Mouse (Mus musculus) embryonic facial prominence, embryonic 11.5 days (tissue): ENCODE measurements around the gene Gm36210. TPM values are rescaled to one million over a fixed set of nuclear protein-coding genes. Genes with fewer than 3 reads are reported as not detected.
A peak's percentile ranks its signal among the peaks of the same experiment; 100 is the strongest.

Experiments used
- ATAC-seq: fragments of 200-750 bp; cut with Nextera tagmentation; replicated peaks from 2 replicates; pipeline ENCODE4 v1.8.0; 2017; ENCODE audit warnings: low read depth; ENCODE audit not compliant: insufficient number of reproducible peaks, low FRiP score, low TSS enrichment
- DNase-seq: peaks from one replicate; pipeline ENCODE4 v3.0.0-alpha.2; 2015; ENCODE audit warnings: low spot score
- H3K27ac ChIP-seq: fragments of 300-500 bp; sonication (generic); replicated peaks from 2 replicates; pipeline ENCODE4 v1.5.1; 2014; ENCODE audit warnings: mild to moderate bottlenecking, low read depth, low read length, control low read depth
- H3K27me3 ChIP-seq: fragments of 300-500 bp; sonication (generic); 2 replicates; pipeline ENCODE4 v1.6.1; 2014; ENCODE audit warnings: mild to moderate bottlenecking, low read length, moderate library complexity, mixed read lengths; ENCODE audit not compliant: control insufficient read depth, insufficient read depth
- H3K36me3 ChIP-seq: fragments of 300-500 bp; sonication (generic); replicated peaks from 2 replicates; pipeline ENCODE4 v1.6.1; 2014; ENCODE audit warnings: low read depth, mild to moderate bottlenecking, low read length, moderate library complexity, mixed read lengths; ENCODE audit not compliant: control insufficient read depth, insufficient read depth
- H3K4me1 ChIP-seq: fragments of 300-500 bp; sonication (generic); 2 replicates; pipeline ENCODE4 v1.6.1; 2014; ENCODE audit warnings: low read length, mixed read lengths; ENCODE audit not compliant: control insufficient read depth, insufficient read depth
- H3K4me2 ChIP-seq: fragments of 300-500 bp; sonication (generic); 2 replicates; pipeline ENCODE4 v1.6.1; 2014; ENCODE audit warnings: low read depth, mild to moderate bottlenecking, control low read depth, low read length, moderate library complexity
- H3K4me3 ChIP-seq: fragments of 300-500 bp; sonication (generic); 2 replicates; pipeline ENCODE4 v1.5.1; 2014; ENCODE audit warnings: low read depth, low read length, control low read depth
- H3K9ac ChIP-seq: fragments of 300-500 bp; sonication (generic); replicated peaks from 2 replicates; pipeline ENCODE4 v1.6.1; 2014; ENCODE audit warnings: mild to moderate bottlenecking, control low read depth, low read length
- H3K9me3 ChIP-seq: fragments of 300-500 bp; sonication (generic); replicated peaks from 2 replicates; pipeline ENCODE4 v1.6.1; 2016; ENCODE audit warnings: mild to moderate bottlenecking, low read length, inconsistent platforms, mixed read lengths; ENCODE audit not compliant: control insufficient read depth
- WGBS: fragments of 180-500 bp; shearing (Covaris S2); extraction: QIAGEN DNeasy Blood & Tissue Kit; methylation state at CpG from one replicate; pipeline ENCODE4 v1.1.7; 2014; 5-methylcytosine and 5-hydroxymethylcytosine counted together
- polyA plus RNA-seq: library from polyadenylated mRNA; unstranded; fragments of >200 nt; fragmentation: Nextera tagmentation; extraction: Ambion mirVana; gene quantifications from 2 replicates; pipeline ENCODE4 v1.2.1, GENCODE M21; 2014

Gene Gm36210
- polyA plus RNA-seq, 1 experiment from 2014 or later, result 0.27 TPM

GRCm38 (mm10) chr7:4876753-4877221 lies 29.5 kb downstream of the Gm36210 start, which contains the start of gene Isoc2a:
Gene Isoc2a, plus strand, starts transcription at chr7:4877153.
- H3K36me3 ChIP-seq, result no peaks in the 10 kb centered on the region

GRCm38 (mm10) chr7:4870133-4870532 lies 36.2 kb downstream of the Gm36210 start, which contains the start of gene Isoc2b:
Gene Isoc2b, minus strand, starts transcription at chr7:4870258.
- no peak for DNase-seq
- H3K27me3 ChIP-seq, result no peaks in the 10 kb centered on the region
- H3K9me3 ChIP-seq, result no peaks in the 10 kb centered on the region
- no peak within 1 kb of the TSS for H3K4me3 ChIP-seq
- no peaks in the 10 kb centered on the region for H3K36me3 ChIP-seq
- H3K4me2 ChIP-seq, result no peak within 1 kb of the TSS
- H3K4me1 ChIP-seq, result no peaks in the 10 kb centered on the region
- no peak within 1 kb of the TSS for H3K9ac ChIP-seq
- WGBS, result 58% methylated on average over 6 of the region's 6 CpGs
- ATAC-seq, result no peak
- H3K27ac ChIP-seq, result no peak within 1 kb of the TSS

More at GRCm38 (mm10) chr7:4876753-4877221, 29.5 kb downstream of the Gm36210 start, which contains the start of gene Isoc2a:
- ATAC-seq, result peak; percentile 99
- H3K27ac ChIP-seq, result no peak within 1 kb of the TSS
- under 1% methylated on average over 22 of the region's 22 CpGs for WGBS
- peak within 1 kb of the TSS; percentile 43 for H3K4me3 ChIP-seq
- peak; percentile 96 for DNase-seq
- no peaks in the 10 kb centered on the region for H3K9me3 ChIP-seq
- peak within 1 kb of the TSS; percentile 69 for H3K4me2 ChIP-seq
- no peaks in the 10 kb centered on the region for H3K27me3 ChIP-seq
- peak within 1 kb of the TSS; percentile 45; the same call in 1 of the 2 replicates for H3K9ac ChIP-seq
- H3K4me1 ChIP-seq, result no peaks in the 10 kb centered on the region

- ATAC-seq (no peak), DNase-seq (no peak)
- WGBS, result 47% methylated on average over 10 of the region's 10 CpGs
- H3K4me3 ChIP-seq, result peak overlapping the region; percentile 48
- no peaks in the 10 kb centered on the region for H3K4me1 ChIP-seq
- H3K9me3 ChIP-seq, result no peaks in the 10 kb centered on the region
- peak overlapping the region; percentile 37; the same call in 1 of the 2 replicates for H3K4me2 ChIP-seq
- no peak overlapping the region for H3K27ac ChIP-seq
- H3K27me3 ChIP-seq, result no peaks in the 10 kb centered on the region
- no peaks in the 10 kb centered on the region for H3K36me3 ChIP-seq
- peak overlapping the region; percentile 52 for H3K9ac ChIP-seq
These were observed 39.6 kb downstream of the Gm36210 start for GRCm38 (mm10) chr7:4866631-4867180.

GRCm38 (mm10) chr7:4865579-4866493 lies 40.5 kb downstream of the Gm36210 start:
- peak overlapping the region; percentile 63 for H3K9ac ChIP-seq
- peak overlapping the region; percentile 55 for H3K4me2 ChIP-seq
- ATAC-seq (peak; percentile 100), DNase-seq (peak; percentile 97)
- 5% methylated on average over 40 of the region's 40 CpGs for WGBS
- H3K27ac ChIP-seq, result no peak overlapping the region
- H3K36me3 ChIP-seq, result no peaks in the 10 kb centered on the region
- no peaks in the 10 kb centered on the region for H3K27me3 ChIP-seq
- H3K9me3 ChIP-seq, result no peaks in the 10 kb centered on the region
- no peaks in the 10 kb centered on the region for H3K4me1 ChIP-seq
- peak overlapping the region; percentile 48 for H3K4me3 ChIP-seq

- Histone ChIP-seq H3K9ac (no peak overlapping the region), H3K4me1 (no peaks in the 10 kb centered on the region), H3K4me2 (no peak overlapping the region), H3K4me3 (peak overlapping the region; percentile 48; the same call in 1 of the 2 replicates), H3K27ac (no peak overlapping the region), H3K36me3 (no peaks in the 10 kb centered on the region), H3K9me3 (no peaks in the 10 kb centered on the region), H3K27me3 (no peaks in the 10 kb centered on the region)
- 49% methylated on average over 5 of the region's 5 CpGs for WGBS
- ATAC-seq, result no peak; the same call in 1 of the 2 replicates
- peak; percentile 38 for DNase-seq
These were observed 41.2 kb downstream of the Gm36210 start for GRCm38 (mm10) chr7:4865090-4865489.

- 66% methylated on average over 5 of the region's 5 CpGs for WGBS
- DNase-seq, result no peak
- Histone ChIP-seq H3K36me3 (no peaks in the 10 kb centered on the region), H3K27ac (no peak overlapping the region), H3K4me3 (no peak overlapping the region), H3K27me3 (no peaks in the 10 kb centered on the region), H3K9ac (no peak overlapping the region), H3K9me3 (no peaks in the 10 kb centered on the region), H3K4me1 (no peaks in the 10 kb centered on the region), H3K4me2 (no peak overlapping the region)
- ATAC-seq, result no peak
These were observed 42.0 kb downstream of the Gm36210 start for GRCm38 (mm10) chr7:4864130-4864845.

GRCm38 (mm10) chr7:4863541-4864080 lies 42.7 kb downstream of the Gm36210 start:
- no peak overlapping the region for H3K27ac ChIP-seq

More at GRCm38 (mm10) chr7:4863541-4864080, 42.7 kb downstream of the Gm36210 start:
- Histone ChIP-seq H3K4me3 (no peak overlapping the region), H3K36me3 (no peaks in the 10 kb centered on the region), H3K9ac (no peak overlapping the region), H3K9me3 (no peaks in the 10 kb centered on the region), H3K4me2 (no peak overlapping the region), H3K4me1 (no peaks in the 10 kb centered on the region), H3K27me3 (no peaks in the 10 kb centered on the region)
- DNase-seq (no peak), ATAC-seq (no peak)
- 73% methylated on average over 7 of the region's 7 CpGs for WGBS
